Mouse (Mus musculus) hindbrain, embryonic 14.5 days (tissue): ENCODE data around the gene Timm50. TPM values are rescaled to one million over a fixed set of nuclear protein-coding genes. Genes with fewer than 3 reads are reported as not detected.

Experiments used
- ATAC-seq: fragments of 200-750 bp; cut with Nextera tagmentation; 2 replicates; pipeline ENCODE4 v1.8.0; 2017; ENCODE audit warnings: moderate number of reproducible peaks, mild to moderate bottlenecking, moderate TSS enrichment, moderate library complexity; ENCODE audit not compliant: low FRiP score
- DNase-seq: peaks from one replicate; pipeline ENCODE4 v3.0.0-alpha.2; 2015; ENCODE audit warnings: low spot score
- H3K27ac ChIP-seq: fragments of 300-500 bp; sonication (generic); 2 replicates; pipeline ENCODE4 v1.5.1; 2014; ENCODE audit warnings: mild to moderate bottlenecking, moderate library complexity
- H3K27me3 ChIP-seq: fragments of 300-500 bp; sonication (generic); 2 replicates; pipeline ENCODE4 v1.6.1; 2014; ENCODE audit warnings: mild to moderate bottlenecking, low read length, mixed read lengths; ENCODE audit not compliant: control insufficient read depth, insufficient read depth
- H3K36me3 ChIP-seq: fragments of 300-500 bp; sonication (generic); replicated peaks from 2 replicates; pipeline ENCODE4 v1.6.1; 2014; ENCODE audit not compliant: control insufficient read depth, insufficient read depth
- H3K4me1 ChIP-seq: fragments of 300-500 bp; sonication (generic); replicated peaks from 2 replicates; pipeline ENCODE4 v1.6.1; 2014; ENCODE audit warnings: antibody characterized with exemption, low read length, mixed read lengths; ENCODE audit not compliant: control insufficient read depth, insufficient read depth
- H3K4me2 ChIP-seq: fragments of 300-500 bp; sonication (generic); replicated peaks from 2 replicates; pipeline ENCODE4 v1.6.1; 2014; ENCODE audit warnings: mild to moderate bottlenecking, moderate library complexity
- H3K4me3 ChIP-seq: fragments of 300-500 bp; sonication (generic); replicated peaks from 2 replicates; pipeline ENCODE4 v1.5.1; 2014; ENCODE audit warnings: mild to moderate bottlenecking, low read length
- H3K9ac ChIP-seq: fragments of 300-500 bp; sonication (generic); 2 replicates; pipeline ENCODE4 v1.6.1; 2014
- H3K9me3 ChIP-seq: fragments of 300-500 bp; sonication (generic); 2 replicates; pipeline ENCODE4 v1.6.1; 2016; ENCODE audit warnings: low read length; ENCODE audit not compliant: control insufficient read depth
- WGBS: fragments of 180-500 bp; shearing (Covaris S2); extraction: QIAGEN DNeasy Blood & Tissue Kit; methylation state at CpG from one replicate; pipeline ENCODE4 v1.1.7; 2014; 5-methylcytosine and 5-hydroxymethylcytosine counted together
- polyA plus RNA-seq: library from polyadenylated mRNA; unstranded; fragments of >200 nt; fragmentation: Nextera tagmentation; extraction: Ambion mirVana; gene quantifications from 2 replicates; pipeline ENCODE4 v1.2.1, GENCODE M21; 2014

Timm50 gene
- polyA plus RNA-seq, 1 experiment from 2014 or later, result 125 TPM

GRCm38 (mm10) chr7:28267129-28268041 lies 44.5 kb downstream of the Timm50 start, which contains the start of gene Eid2:
Gene Eid2, plus strand, starts transcription at chr7:28267881.
- Histone ChIP-seq H3K9me3 (no peaks in the 10 kb centered on the region), H3K36me3 (peaks cover 11% of the 10 kb centered on the region), H3K4me2 (peak within 1 kb of the TSS; percentile 68), H3K9ac (peak within 1 kb of the TSS; percentile 98), H3K4me1 (peaks cover 10% of the 10 kb centered on the region; the same call in 1 of the 2 replicates), H3K27me3 (no peaks in the 10 kb centered on the region), H3K27ac (peak within 1 kb of the TSS; percentile 92), H3K4me3 (peak within 1 kb of the TSS; percentile 88)
- peak; percentile 96 for DNase-seq
- peak; percentile 91 for ATAC-seq
- WGBS, result 8% methylated on average over 51 of the region's 57 CpGs

- H3K4me3 ChIP-seq, result no peak overlapping the region
- no peaks in the 10 kb centered on the region for H3K9me3 ChIP-seq
- no peak for ATAC-seq
- H3K9ac ChIP-seq, result no peak overlapping the region
- no peak overlapping the region for H3K4me2 ChIP-seq
- no peak overlapping the region for H3K27ac ChIP-seq
- peaks cover 10% of the 10 kb centered on the region; the same call in 1 of the 2 replicates for H3K4me1 ChIP-seq
- DNase-seq, result no peak
- peaks cover 4% of the 10 kb centered on the region; the same call in 1 of the 2 replicates for H3K36me3 ChIP-seq
- 87% methylated on average over 13 of the region's 13 CpGs for WGBS
- H3K27me3 ChIP-seq, result no peaks in the 10 kb centered on the region
Measured at GRCm38 (mm10) chr7:28265391-28265790, 46.5 kb downstream of the Timm50 start.

- H3K36me3 ChIP-seq, result no peaks in the 10 kb centered on the region
Measured at GRCm38 (mm10) chr7:28263786-28264185, 48.1 kb downstream of the Timm50 start.

GRCm38 (mm10) chr7:28262861-28263260 lies 49.0 kb downstream of the Timm50 start:
- 59% methylated on average over 5 of the region's 5 CpGs for WGBS
- Histone ChIP-seq H3K9ac (no peak overlapping the region), H3K4me1 (no peaks in the 10 kb centered on the region), H3K4me3 (no peak overlapping the region), H3K36me3 (no peaks in the 10 kb centered on the region), H3K27ac (no peak overlapping the region), H3K4me2 (no peak overlapping the region), H3K27me3 (no peaks in the 10 kb centered on the region), H3K9me3 (no peaks in the 10 kb centered on the region)
- DNase-seq (no peak), ATAC-seq (no peak)

More at GRCm38 (mm10) chr7:28263786-28264185, 48.1 kb downstream of the Timm50 start:
- Histone ChIP-seq H3K9me3 (no peaks in the 10 kb centered on the region), H3K27me3 (no peaks in the 10 kb centered on the region), H3K4me3 (no peak overlapping the region), H3K4me1 (peaks cover 4% of the 10 kb centered on the region; the same call in 1 of the 2 replicates), H3K27ac (no peak overlapping the region), H3K9ac (no peak overlapping the region), H3K4me2 (no peak overlapping the region)
- 9% methylated on average over 15 of the region's 15 CpGs for WGBS
- ATAC-seq (no peak), DNase-seq (peak; percentile 61)

Other genes starting within 250 kb of the Timm50 start
- 0.69 and 0.80 TPM in 2 replicates for gene Fcgbp, start 240.8 kb downstream of the Timm50 start, polyA plus RNA-seq
- gene 9530053A07Rik, start 182.6 kb downstream of the Timm50 start, polyA plus RNA-seq, result 0.09 and 0.24 TPM in 2 replicates
- 23.1 and 28.2 TPM in 2 replicates for gene Fbl, start 142.4 kb downstream of the Timm50 start, polyA plus RNA-seq
- 11.6 and 12.6 TPM in 2 replicates for gene Dyrk1b, start 132.6 kb downstream of the Timm50 start, polyA plus RNA-seq
- 8.8 and 11.3 TPM in 2 replicates for gene Eid2, start 44.2 kb downstream of the Timm50 start, polyA plus RNA-seq
- 33.8 and 35.2 TPM in 2 replicates for gene Eid2b, start 34.3 kb downstream of the Timm50 start, polyA plus RNA-seq
- gene Selenov, start 20.9 kb downstream of the Timm50 start, polyA plus RNA-seq, result 0.74 and 0.91 TPM in 2 replicates
- 19.1 and 21.0 TPM in 2 replicates for gene Dll3, start 9.8 kb downstream of the Timm50 start, polyA plus RNA-seq
- 75.2 and 78.3 TPM in 2 replicates for gene Supt5, start 26.7 kb upstream of the Timm50 start, polyA plus RNA-seq
- gene Rps16, start 38.6 kb upstream of the Timm50 start, polyA plus RNA-seq, result 521 and 677 TPM in 2 replicates
- gene Plekhg2, start 60.5 kb upstream of the Timm50 start, polyA plus RNA-seq, result 21.5 and 25.5 TPM in 2 replicates
- gene Zfp36, start 68.2 kb upstream of the Timm50 start, polyA plus RNA-seq, result 3.0 and 3.7 TPM in 2 replicates
- gene Med29, start 80.6 kb upstream of the Timm50 start, polyA plus RNA-seq, result 39.2 and 44.5 TPM in 2 replicates
- 73.9 and 74.3 TPM in 2 replicates for gene Paf1, start 80.9 kb upstream of the Timm50 start, polyA plus RNA-seq
- gene Gmfg, start 125.4 kb upstream of the Timm50 start, polyA plus RNA-seq, result 4.7 and 6.6 TPM in 2 replicates
- 25.5 and 28.7 TPM in 2 replicates for gene Lrfn1, start 139.9 kb upstream of the Timm50 start, polyA plus RNA-seq
- not detected in 2 replicates for gene Ifnl2, start 198.4 kb upstream of the Timm50 start, polyA plus RNA-seq
- gene Ifnl3, start 210.8 kb upstream of the Timm50 start, polyA plus RNA-seq, result not detected in 2 replicates
- gene Sycn, start 228.8 kb upstream of the Timm50 start, polyA plus RNA-seq, result not detected in 2 replicates
- 0.12 and 0.13 TPM in 2 replicates for gene Nccrp1, start 235.2 kb upstream of the Timm50 start, polyA plus RNA-seq